Mouse (Mus musculus): ENCODE data around the gene Olfr629. TPM values are rescaled to one million over a fixed set of nuclear protein-coding genes. Genes with fewer than 3 reads are reported as not detected.
A peak's percentile ranks its signal among the peaks of the same experiment; 100 is the strongest.
"Not testable (repeated sequence)": the region's sequence is repeated elsewhere in the genome, so short reads cannot be mapped to it uniquely, and the experiment has no call there.

Gene Olfr629
- polyA plus RNA-seq, 1 experiment from 2014 or later: not detected

DNA sequence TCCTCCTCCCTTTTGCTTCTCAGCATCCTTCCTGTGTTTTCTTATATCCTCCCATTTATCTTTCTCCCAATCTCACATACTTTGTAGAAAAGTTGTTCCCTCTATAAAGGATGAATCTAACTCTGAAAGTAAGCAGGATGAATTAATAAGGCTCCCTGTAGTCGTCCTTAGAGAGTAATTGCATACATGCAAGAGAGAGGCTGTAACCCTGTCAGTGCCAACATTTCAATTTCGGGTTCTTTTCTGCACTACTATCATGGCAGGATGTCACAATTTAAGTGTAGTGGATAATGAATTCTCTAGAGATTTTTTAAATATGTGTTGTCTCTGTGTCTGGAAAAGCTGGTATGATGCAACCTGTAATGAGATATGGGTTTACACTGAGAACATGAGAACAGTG lies 12.5 kb upstream of the Olfr629 start, which contains the start of gene Olfr630:
Olfr630 (minus strand) TSS at position 101 of the 400 bp plus-strand sequence.
- H3K9ac ChIP-seq (replicated peaks; ENCODE audit: low read depth): no peak within 1 kb of the TSS
- TF ChIP-seq CTCF (IDR thresholded peaks at IDR 0.05) (no peak), EP300 (IDR thresholded peaks at IDR 0.05) (no peak)
- H3K9me3 ChIP-seq (ENCODE audit: low read length): no peaks in the 10 kb centered on the region
- H3K4me3 ChIP-seq (ENCODE audit: low read depth, low read length): no peak within 1 kb of the TSS
- no peak for ATAC-seq
- no peaks in the 10 kb centered on the region for H3K36me3 ChIP-seq (ENCODE audit: insufficient read depth, low read length)
- H3K4me1 ChIP-seq (ENCODE audit: insufficient read depth, low read depth, low read length): no peaks in the 10 kb centered on the region
- DNase-seq (ENCODE audit: low spot score): no peak
- WGBS: 39% methylated on average over 2 of the region's 2 CpGs
- no peak within 1 kb of the TSS for H3K27ac ChIP-seq (ENCODE audit: low read length)
- no peak within 1 kb of the TSS for H3K4me2 ChIP-seq (replicated peaks; ENCODE audit: low read depth, low read length)
- H3K27me3 ChIP-seq (replicated peaks; ENCODE audit: insufficient read depth, low read length): no peaks in the 10 kb centered on the region

GRCm38 (mm10) chr7:103730074-103730473 lies 14.7 kb downstream of the Olfr629 start, which contains the start of gene Olfr628:
Gene Olfr628 (plus strand): TSS chr7:103730374.
- TF ChIP-seq EP300 (IDR thresholded peaks at IDR 0.05): no peak
- TF ChIP-seq CTCF (IDR thresholded peaks at IDR 0.05): no peak
- WGBS: 74% methylated on average over 1 of the region's 1 CpGs
- H3K4me1 ChIP-seq (ENCODE audit: insufficient read depth, low read depth, low read length): no peaks in the 10 kb centered on the region

DNA sequence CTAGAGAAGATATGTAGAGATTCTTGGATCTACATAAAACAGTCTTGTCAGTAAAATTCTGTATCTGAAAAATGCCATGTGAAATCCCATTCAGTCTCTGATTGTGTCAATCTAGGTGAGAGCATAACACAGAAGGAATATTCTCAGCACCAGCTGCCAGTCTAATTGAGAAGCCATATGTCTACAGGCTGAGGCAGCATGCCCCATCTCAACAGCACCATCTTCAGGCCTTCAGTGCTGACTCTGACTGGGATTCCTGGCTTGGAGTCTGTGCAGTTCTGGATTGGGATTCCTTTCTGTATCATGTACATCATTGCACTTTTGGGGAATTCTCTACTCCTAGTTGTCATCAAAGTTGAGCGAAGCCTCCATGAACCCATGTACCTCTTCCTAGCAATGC lies 28.3 kb downstream of the Olfr629 start:
- not testable (repeated sequence) for H3K27me3 ChIP-seq (replicated peaks; ENCODE audit: insufficient read depth, low read length); ATAC-seq; H3K4me2 ChIP-seq (replicated peaks; ENCODE audit: low read depth, low read length); H3K4me1 ChIP-seq (ENCODE audit: insufficient read depth, low read depth, low read length); H3K27ac ChIP-seq (ENCODE audit: low read length); H3K9me3 ChIP-seq (ENCODE audit: low read length); DNase-seq (ENCODE audit: low spot score); H3K9ac ChIP-seq (replicated peaks; ENCODE audit: low read depth); H3K36me3 ChIP-seq (ENCODE audit: insufficient read depth, low read length); H3K4me3 ChIP-seq (ENCODE audit: low read depth, low read length)
- 89% methylated on average over 1 of the region's 1 CpGs for WGBS

More at GRCm38 (mm10) chr7:103730074-103730473, 14.7 kb downstream of the Olfr629 start, which contains the start of gene Olfr628:
- Histone ChIP-seq H3K9ac (replicated peaks; ENCODE audit: low read depth) (no peak within 1 kb of the TSS), H3K27me3 (replicated peaks; ENCODE audit: insufficient read depth, low read length) (no peaks in the 10 kb centered on the region), H3K9me3 (ENCODE audit: low read length) (no peaks in the 10 kb centered on the region), H3K4me2 (replicated peaks; ENCODE audit: low read depth, low read length) (no peak within 1 kb of the TSS), H3K4me3 (ENCODE audit: low read depth, low read length) (no peak within 1 kb of the TSS), H3K27ac (ENCODE audit: low read length) (no peak within 1 kb of the TSS), H3K36me3 (ENCODE audit: insufficient read depth, low read length) (no peaks in the 10 kb centered on the region)
- no peak for ATAC-seq
- DNase-seq (ENCODE audit: low spot score): no peak

DNA sequence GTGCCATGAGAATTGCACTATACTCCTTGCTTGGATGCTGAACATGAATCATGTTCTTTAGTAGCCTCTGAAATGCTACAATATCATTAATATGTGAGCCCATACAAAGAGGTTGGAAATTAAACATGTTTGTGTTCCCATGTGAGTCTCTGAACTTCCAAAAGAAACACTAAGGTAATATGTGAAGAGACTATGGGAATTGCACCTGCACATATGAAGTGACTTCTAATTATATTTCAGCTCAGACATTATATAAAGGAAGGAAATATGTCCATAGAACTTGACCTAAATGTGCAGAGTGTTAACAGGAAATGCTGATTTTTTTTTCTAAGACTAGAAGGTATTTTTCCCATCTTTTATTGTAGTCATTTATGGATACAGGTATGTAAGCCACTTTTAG lies 30.4 kb downstream of the Olfr629 start, which contains the start of gene Olfr243:
Olfr243 (plus strand) TSS at position 301 of the 400 bp plus-strand sequence.
- Histone ChIP-seq H3K9ac (replicated peaks; ENCODE audit: low read depth) (no peak within 1 kb of the TSS), H3K27ac (ENCODE audit: low read length) (no peak within 1 kb of the TSS), H3K4me3 (ENCODE audit: low read depth, low read length) (no peak within 1 kb of the TSS), H3K9me3 (ENCODE audit: low read length) (no peaks in the 10 kb centered on the region), H3K4me2 (replicated peaks; ENCODE audit: low read depth, low read length) (no peak within 1 kb of the TSS), H3K36me3 (ENCODE audit: insufficient read depth, low read length) (no peaks in the 10 kb centered on the region), H3K27me3 (replicated peaks; ENCODE audit: insufficient read depth, low read length) (no peaks in the 10 kb centered on the region), H3K4me1 (ENCODE audit: insufficient read depth, low read depth, low read length) (no peaks in the 10 kb centered on the region)
- DNase-seq (ENCODE audit: low spot score): no peak
- no peak for ATAC-seq
- no peak for TF ChIP-seq EP300 (IDR thresholded peaks at IDR 0.05)
- TF ChIP-seq CTCF (IDR thresholded peaks at IDR 0.05): no peak

DNA sequence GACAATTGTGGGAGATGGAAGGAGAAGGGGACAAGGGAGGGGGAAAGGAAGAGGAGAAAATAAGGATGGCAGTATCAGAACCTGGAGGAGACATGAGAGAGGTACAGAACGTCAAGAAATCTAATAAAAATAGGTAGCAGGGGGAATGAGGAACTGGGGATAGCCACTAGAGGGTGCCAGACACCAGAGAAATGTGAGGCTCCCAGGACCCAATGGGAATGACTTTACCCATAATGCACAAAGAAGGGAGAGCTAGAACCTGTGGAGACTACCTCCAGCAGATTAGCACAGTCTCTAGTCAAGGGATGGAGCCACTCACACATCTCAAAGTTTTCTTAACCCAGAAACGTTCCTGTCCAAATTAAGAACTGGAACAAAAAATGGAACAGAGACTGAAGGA lies 32.7 kb downstream of the Olfr629 start:
- no peaks in the 10 kb centered on the region for H3K27me3 ChIP-seq (replicated peaks; ENCODE audit: insufficient read depth, low read length)
- ATAC-seq (no peak), DNase-seq (ENCODE audit: low spot score) (no peak)
- no peak overlapping the region for H3K4me3 ChIP-seq (ENCODE audit: low read depth, low read length)
- H3K9me3 ChIP-seq (ENCODE audit: low read length): no peaks in the 10 kb centered on the region
- H3K27ac ChIP-seq (ENCODE audit: low read length): no peak overlapping the region
- TF ChIP-seq CTCF (IDR thresholded peaks at IDR 0.05) (peak; percentile 21; the same call in 1 of the 2 replicates), EP300 (IDR thresholded peaks at IDR 0.05) (no peak)
- WGBS: 34% methylated on average over 2 of the region's 2 CpGs
- no peak overlapping the region for H3K4me2 ChIP-seq (replicated peaks; ENCODE audit: low read depth, low read length)
- H3K36me3 ChIP-seq (ENCODE audit: insufficient read depth, low read length): no peaks in the 10 kb centered on the region
- no peaks in the 10 kb centered on the region for H3K4me1 ChIP-seq (ENCODE audit: insufficient read depth, low read depth, low read length)
- no peak overlapping the region for H3K9ac ChIP-seq (replicated peaks; ENCODE audit: low read depth)

GRCm38 (mm10) chr7:103699469-103699868 lies 45.3 kb downstream of the Olfr629 start:
- no peak for TF ChIP-seq CTCF (IDR thresholded peaks at IDR 0.05)
- Histone ChIP-seq H3K36me3 (ENCODE audit: insufficient read depth, low read length) (no peaks in the 10 kb centered on the region), H3K4me3 (ENCODE audit: low read depth, low read length) (no peak overlapping the region), H3K4me2 (replicated peaks; ENCODE audit: low read depth, low read length) (no peak overlapping the region), H3K27me3 (replicated peaks; ENCODE audit: insufficient read depth, low read length) (no peaks in the 10 kb centered on the region), H3K27ac (ENCODE audit: low read length) (no peak overlapping the region), H3K9ac (replicated peaks; ENCODE audit: low read depth) (no peak overlapping the region), H3K4me1 (ENCODE audit: insufficient read depth, low read depth, low read length) (no peaks in the 10 kb centered on the region), H3K9me3 (ENCODE audit: low read length) (no peaks in the 10 kb centered on the region)
- ATAC-seq: no peak
- DNase-seq (ENCODE audit: low spot score): no peak
- 84% methylated on average over 4 of the region's 4 CpGs for WGBS

Other genes starting within 250 kb of the Olfr629 start
- not detected in 2 replicates for gene Olfr609, start 246.9 kb downstream of the Olfr629 start, polyA plus RNA-seq (2015; fragmentation: Nextera tagmentation; extraction: Ambion mirVana)
- not detected in 2 replicates for gene Olfr610, start 232.8 kb downstream of the Olfr629 start, polyA plus RNA-seq (2015; fragmentation: Nextera tagmentation; extraction: Ambion mirVana)
- gene Olfr611, start 224.1 kb downstream of the Olfr629 start, polyA plus RNA-seq (2015; fragmentation: Nextera tagmentation; extraction: Ambion mirVana): not detected in 2 replicates
- not detected in 2 replicates for gene Olfr612, start 202.2 kb downstream of the Olfr629 start, polyA plus RNA-seq (2015; fragmentation: Nextera tagmentation; extraction: Ambion mirVana)
- not detected in 2 replicates for gene Olfr613, start 196.9 kb downstream of the Olfr629 start, polyA plus RNA-seq (2015; fragmentation: Nextera tagmentation; extraction: Ambion mirVana)
- not detected in 2 replicates for gene Olfr615, start 188.9 kb downstream of the Olfr629 start, polyA plus RNA-seq (2015; fragmentation: Nextera tagmentation; extraction: Ambion mirVana)
- gene Olfr616, start 175.8 kb downstream of the Olfr629 start, polyA plus RNA-seq (2015; fragmentation: Nextera tagmentation; extraction: Ambion mirVana): not detected in 2 replicates
- gene Olfr617, start 171.9 kb downstream of the Olfr629 start, polyA plus RNA-seq (2015; fragmentation: Nextera tagmentation; extraction: Ambion mirVana): not detected in 2 replicates
- not detected in 2 replicates for gene Olfr618, start 154.8 kb downstream of the Olfr629 start, polyA plus RNA-seq (2015; fragmentation: Nextera tagmentation; extraction: Ambion mirVana)
- not detected in 2 replicates for gene Olfr619, start 144.4 kb downstream of the Olfr629 start, polyA plus RNA-seq (2015; fragmentation: Nextera tagmentation; extraction: Ambion mirVana)
- not detected in 2 replicates for gene Olfr620, start 132.4 kb downstream of the Olfr629 start, polyA plus RNA-seq (2015; fragmentation: Nextera tagmentation; extraction: Ambion mirVana)
- gene Olfr622, start 102.2 kb downstream of the Olfr629 start, polyA plus RNA-seq (2015; fragmentation: Nextera tagmentation; extraction: Ambion mirVana): not detected in 2 replicates
- gene Olfr623, start 81.2 kb downstream of the Olfr629 start, polyA plus RNA-seq (2015; fragmentation: Nextera tagmentation; extraction: Ambion mirVana): not detected in 2 replicates
- gene Olfr624, start 73.8 kb downstream of the Olfr629 start, polyA plus RNA-seq (2015; fragmentation: Nextera tagmentation; extraction: Ambion mirVana): 0.02 and 0.05 TPM in 2 replicates
- gene Olfr625-ps1, start 62.2 kb downstream of the Olfr629 start, polyA plus RNA-seq (2015; fragmentation: Nextera tagmentation; extraction: Ambion mirVana): not detected in 2 replicates
- gene Olfr243, start 30.3 kb downstream of the Olfr629 start, polyA plus RNA-seq (2015; fragmentation: Nextera tagmentation; extraction: Ambion mirVana): not detected in 2 replicates
- not detected in 2 replicates for gene Olfr628, start 14.6 kb downstream of the Olfr629 start, polyA plus RNA-seq (2015; fragmentation: Nextera tagmentation; extraction: Ambion mirVana)
- not detected in 2 replicates for gene Olfr630, start 12.4 kb upstream of the Olfr629 start, polyA plus RNA-seq (2015; fragmentation: Nextera tagmentation; extraction: Ambion mirVana)
- 0.05 TPM in 1 of 2 replicates, not detected in the other for gene Olfr69, start 26.7 kb upstream of the Olfr629 start, polyA plus RNA-seq (2015; fragmentation: Nextera tagmentation; extraction: Ambion mirVana)
- gene Olfr68, start 34.8 kb upstream of the Olfr629 start, polyA plus RNA-seq (2015; fragmentation: Nextera tagmentation; extraction: Ambion mirVana): not detected in 2 replicates
- gene Olfr67, start 46.9 kb upstream of the Olfr629 start, polyA plus RNA-seq (2015; fragmentation: Nextera tagmentation; extraction: Ambion mirVana): not detected in 2 replicates
- gene Hbb-bt, start 69.1 kb upstream of the Olfr629 start, polyA plus RNA-seq (2015; fragmentation: Nextera tagmentation; extraction: Ambion mirVana): 4,793 and 5,487 TPM in 2 replicates
- 19,829 and 23,579 TPM in 2 replicates for gene Hbb-bs, start 83.2 kb upstream of the Olfr629 start, polyA plus RNA-seq (2015; fragmentation: Nextera tagmentation; extraction: Ambion mirVana)
- gene Hbb-bh2, start 95.6 kb upstream of the Olfr629 start, polyA plus RNA-seq (2015; fragmentation: Nextera tagmentation; extraction: Ambion mirVana): not detected in 2 replicates
- gene Hbb-bh1, start 98.2 kb upstream of the Olfr629 start, polyA plus RNA-seq (2015; fragmentation: Nextera tagmentation; extraction: Ambion mirVana): 0.27 TPM in 1 of 2 replicates, not detected in the other
- gene Hbb-y, start 108.3 kb upstream of the Olfr629 start, polyA plus RNA-seq (2015; fragmentation: Nextera tagmentation; extraction: Ambion mirVana): 11.4 and 11.9 TPM in 2 replicates
- gene Olfr66, start 141.3 kb upstream of the Olfr629 start, polyA plus RNA-seq (2015; fragmentation: Nextera tagmentation; extraction: Ambion mirVana): not detected in 2 replicates
- not detected in 2 replicates for gene Olfr64, start 149.5 kb upstream of the Olfr629 start, polyA plus RNA-seq (2015; fragmentation: Nextera tagmentation; extraction: Ambion mirVana)
- gene Olfr65, start 158.5 kb upstream of the Olfr629 start, polyA plus RNA-seq (2015; fragmentation: Nextera tagmentation; extraction: Ambion mirVana): 0.05 TPM in 1 of 2 replicates, not detected in the other
- gene Olfr631, start 183.9 kb upstream of the Olfr629 start, polyA plus RNA-seq (2015; fragmentation: Nextera tagmentation; extraction: Ambion mirVana): not detected in 2 replicates
- gene Olfr632, start 189.4 kb upstream of the Olfr629 start, polyA plus RNA-seq (2015; fragmentation: Nextera tagmentation; extraction: Ambion mirVana): not detected in 2 replicates
- not detected in 2 replicates for gene Olfr633, start 199.5 kb upstream of the Olfr629 start, polyA plus RNA-seq (2015; fragmentation: Nextera tagmentation; extraction: Ambion mirVana)
- not detected in 2 replicates for gene Olfr635, start 226.2 kb upstream of the Olfr629 start, polyA plus RNA-seq (2015; fragmentation: Nextera tagmentation; extraction: Ambion mirVana)